ENCODE assay signal across 8 mouse cellular contexts in genomic region chr15:8445951-8446419, GRCm38 (mm10). TPM values are rescaled to one million over a fixed set of nuclear protein-coding genes. Genes with fewer than 3 reads are reported as not detected.
A peak's percentile ranks its signal among the peaks of the same experiment; 100 is the strongest.
DNase-seq lines count a peak whose midpoint lies in the region; ATAC-seq and TF ChIP-seq lines count a peak whose summit lies in the region.

No protein-coding gene starts in this region.

- under 1% methylated on average over 19 of the region's 19 CpGs for WGBS in intestine, postnatal 0 days
- WGBS in lung, embryonic 15.5 days, result 0% methylated on average over 19 of the region's 19 CpGs

- no peak for TF ChIP-seq CTCF in intestine, postnatal 0 days (IDR thresholded peaks at IDR 0.05; ENCODE audit: low read depth)

- peak; percentile 30 for ATAC-seq in granulocyte monocyte progenitor cell, adult 5-6 weeks (replicated peaks; ENCODE audit: poor library complexity, severe bottlenecking)
- no peak for ATAC-seq in intestine, postnatal 0 days
- ATAC-seq in lung, embryonic 15.5 days (ENCODE audit: borderline replicate concordance, extremely low read depth, low FRiP score, low TSS enrichment), result no peak

- no peaks in the 10 kb centered on the region for H3K9me3 ChIP-seq in intestine, postnatal 0 days (ENCODE audit: control insufficient read depth)
- no peaks in the 10 kb centered on the region for H3K9me3 ChIP-seq in lung, embryonic 15.5 days

- H3K4me3 ChIP-seq in intestine, postnatal 0 days (ENCODE audit: low read depth, low read length), result peak overlapping the region; percentile 82
- peak overlapping the region; percentile 89 for H3K4me3 ChIP-seq in lung, embryonic 15.5 days

- no peaks in the 10 kb centered on the region; the same call in 1 of the 2 replicates for H3K4me1 ChIP-seq in intestine, postnatal 0 days (replicated peaks; ENCODE audit: control insufficient read depth, insufficient read depth, low read length)
- H3K4me1 ChIP-seq in lung, embryonic 15.5 days, result peaks cover 18% of the 10 kb centered on the region

- no peaks in the 10 kb centered on the region for H3K27me3 ChIP-seq in intestine, postnatal 0 days (replicated peaks; ENCODE audit: control insufficient read depth, insufficient read depth, low read length)
- no peaks in the 10 kb centered on the region for H3K27me3 ChIP-seq in lung, embryonic 15.5 days

- peak overlapping the region; percentile 99 for H3K9ac ChIP-seq in intestine, postnatal 0 days (ENCODE audit: low read depth, low read length)
- H3K9ac ChIP-seq in lung, embryonic 15.5 days, result peak overlapping the region; percentile 96

- H3K4me2 ChIP-seq in intestine, postnatal 0 days (replicated peaks; ENCODE audit: low read depth), result peak overlapping the region; percentile 85
- H3K4me2 ChIP-seq in lung, embryonic 15.5 days, result peak overlapping the region; percentile 74

- H3K36me3 ChIP-seq in intestine, postnatal 0 days (ENCODE audit: control insufficient read depth, insufficient read depth), result no peaks in the 10 kb centered on the region
- no peaks in the 10 kb centered on the region for H3K36me3 ChIP-seq in lung, embryonic 15.5 days

- DNase-seq in B cell, adult 2 months, result peak; percentile 74
- peak; percentile 17 for DNase-seq in NIH3T3 (ENCODE audit: low read depth)
- DNase-seq in cerebellum, postnatal 14 days, result peak; percentile 31 to 37
- DNase-seq in retina, embryonic 14.5 days (ENCODE audit: low spot score), result peak; percentile 59
- no peak for DNase-seq in layer of hippocampus, adult 8-10 months (ENCODE audit: low spot score in 2 of 2)

- H3K27ac ChIP-seq in intestine, postnatal 0 days (ENCODE audit: low read depth, low read length), result peak overlapping the region; percentile 100
- peak overlapping the region; percentile 99 for H3K27ac ChIP-seq in lung, embryonic 15.5 days

RNA-seq across cellular contexts. Expression of gene Nipbl, which starts 1.7 kb away (rescaled TPM):
- 55.1 and 55.8 TPM in 2 replicates for total RNA-seq in granulocyte monocyte progenitor cell, adult 5-6 weeks (2014; fragmentation: Nextera tagmentation)
- total RNA-seq in granulocyte monocyte progenitor cell, adult 5-6 weeks (2017), result 46.2 and 52.3 TPM in 2 replicates
- 9.3 and 11.6 TPM in 2 replicates for polyA plus RNA-seq in intestine, postnatal 0 days (2015; fragmentation: Nextera tagmentation; extraction: Ambion mirVana)
- 16.2 and 16.9 TPM in 2 replicates for polyA plus RNA-seq in lung, embryonic 15.5 days (2015; fragmentation: Nextera tagmentation; extraction: Ambion mirVana)
- 10 to 100 TPM; 29.5 to 37.3 (median 33.6) TPM for total RNA-seq in layer of hippocampus, adult 8-10 months (2022)

Comparison
In these comparisons a context has a peak if more than half of its experiments do, and no peak if none do; other contexts are left out.
1. DNase-seq: peak in B cell, adult 2 months (2 of 2), NIH3T3 (single experiment), cerebellum, postnatal 14 days (2 of 2) and retina, embryonic 14.5 days (single experiment); none in layer of hippocampus, adult 8-10 months (0 of 2).